Mouse (Mus musculus) liver, postnatal 0 days (tissue): ENCODE results near the gene Sltm. TPM values are rescaled to one million over a fixed set of nuclear protein-coding genes. Genes with fewer than 3 reads are reported as not detected.
A peak's percentile ranks its signal among the peaks of the same experiment; 100 is the strongest.

Experiments
- ATAC-seq: fragments of 200-750 bp; cut with Nextera tagmentation; 2 replicates; pipeline ENCODE4 v1.8.0; 2017; ENCODE audit warnings: mild to moderate bottlenecking, moderate library complexity
- DNase-seq: peaks from one replicate; pipeline ENCODE4 v3.0.0-alpha.2; 2016
- H3K27ac ChIP-seq: fragments of 300-500 bp; sonication (generic); 2 replicates; pipeline ENCODE4 v1.5.1; 2014; ENCODE audit warnings: antibody characterized with exemption, moderate library complexity, mild to moderate bottlenecking, low read depth
- H3K27me3 ChIP-seq: fragments of 300-500 bp; sonication (generic); 2 replicates; pipeline ENCODE4 v1.6.1; 2014; ENCODE audit warnings: low read length, control low read depth, mixed read lengths; ENCODE audit not compliant: insufficient read depth
- H3K36me3 ChIP-seq: fragments of 300-500 bp; sonication (generic); replicated peaks from 2 replicates; pipeline ENCODE4 v1.6.1; 2014; ENCODE audit warnings: mild to moderate bottlenecking, control low read depth, low read length, moderate library complexity, mixed read lengths; ENCODE audit not compliant: insufficient read depth
- H3K4me1 ChIP-seq: fragments of 300-500 bp; sonication (generic); 2 replicates; pipeline ENCODE4 v1.6.1; 2014; ENCODE audit warnings: antibody characterized with exemption, mild to moderate bottlenecking, control low read depth; ENCODE audit not compliant: insufficient read depth
- H3K4me2 ChIP-seq: fragments of 300-500 bp; sonication (generic); 2 replicates; pipeline ENCODE4 v1.6.1; 2014; ENCODE audit warnings: low read depth, mild to moderate bottlenecking, low read length, moderate library complexity, mixed read lengths
- H3K4me3 ChIP-seq: fragments of 300-500 bp; sonication (generic); 2 replicates; pipeline ENCODE4 v1.5.1; 2014; ENCODE audit warnings: low read depth, low read length
- H3K9ac ChIP-seq: fragments of 300-500 bp; sonication (generic); replicated peaks from 2 replicates; pipeline ENCODE4 v1.6.1; 2014; ENCODE audit warnings: mild to moderate bottlenecking, moderate library complexity
- H3K9me3 ChIP-seq: fragments of 300-500 bp; sonication (generic); 2 replicates; pipeline ENCODE4 v1.6.1; 2016; ENCODE audit warnings: mild to moderate bottlenecking, control low read depth, low read length, mixed read lengths
- CTCF ChIP-seq: sonication (generic); IDR thresholded peaks from 2 replicates; pipeline ENCODE4 v1.5.1; 2016; ENCODE audit warnings: antibody characterized with exemption, low read depth
- EP300 ChIP-seq: IDR thresholded peaks from 2 replicates; pipeline ENCODE4 v1.6.1; 2016; ENCODE audit warnings: antibody characterized with exemption, low read depth, mild to moderate bottlenecking
- WGBS: fragments of 180-500 bp; shearing (Covaris S2); extraction: QIAGEN DNeasy Blood & Tissue Kit; methylation state at CpG from one replicate; pipeline ENCODE4 v1.1.7; 2014; ENCODE audit not compliant: insufficient replicate concordance; 5-methylcytosine and 5-hydroxymethylcytosine counted together
- polyA plus RNA-seq: library from polyadenylated mRNA; unstranded; fragments of >200 nt; fragmentation: Nextera tagmentation; extraction: Ambion mirVana; gene quantifications from 2 replicates; pipeline ENCODE4 v1.2.1, GENCODE M21; 2015

Gene Sltm
- polyA plus RNA-seq, result 12.3 and 12.4 TPM in 2 replicates

DNA sequence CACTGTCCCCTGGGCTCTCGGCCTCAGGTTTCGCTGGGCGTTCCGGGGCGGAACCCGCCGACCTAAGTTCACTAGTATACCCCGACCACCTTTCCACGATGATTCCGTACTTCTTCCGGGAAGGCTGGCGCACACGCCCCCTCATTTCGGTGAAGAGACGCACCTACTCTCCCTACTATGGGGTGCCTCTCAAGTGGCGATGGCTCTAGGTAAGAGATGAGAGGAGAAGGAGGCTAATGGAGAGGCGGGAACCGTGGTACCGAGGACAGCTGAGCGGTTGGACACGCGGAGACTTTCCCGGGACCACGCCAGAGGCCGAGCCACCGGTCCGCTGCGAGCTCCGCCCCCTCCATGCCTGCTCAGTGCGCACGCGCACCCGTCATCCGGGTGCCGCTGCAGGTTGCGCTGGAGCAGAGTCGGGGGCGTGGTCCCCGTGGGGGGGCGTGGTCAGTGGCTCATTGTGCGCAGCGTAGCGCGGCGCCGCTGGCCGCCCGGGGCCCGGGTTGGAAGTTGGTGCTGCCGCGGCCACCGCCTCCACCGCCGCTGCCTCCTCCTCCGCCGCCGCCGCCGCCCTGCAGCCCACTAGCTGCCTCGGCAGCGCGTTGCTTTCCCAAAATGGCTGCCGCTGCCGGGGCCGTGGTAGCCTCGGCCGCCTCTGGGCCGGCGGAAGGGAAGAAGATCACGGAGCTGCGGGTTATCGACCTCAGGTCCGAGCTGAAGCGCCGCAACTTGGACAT is at the start of gene Sltm:
Gene Sltm (plus strand): TSS at position 450 of the 737 bp plus-strand sequence.
- peak within 1 kb of the TSS; percentile 98 for H3K27ac ChIP-seq
- no peaks in the 10 kb centered on the region for H3K9me3 ChIP-seq
- peak within 1 kb of the TSS; percentile 82 for H3K4me2 ChIP-seq
- DNase-seq (peak; percentile 100), ATAC-seq (peak; percentile 96)
- TF ChIP-seq EP300, result no peak
- no peak for TF ChIP-seq CTCF
- no peaks in the 10 kb centered on the region for H3K27me3 ChIP-seq
- H3K4me1 ChIP-seq, result peaks cover 10% of the 10 kb centered on the region
- under 1% methylated on average over 62 of the region's 75 CpGs for WGBS
- peak within 1 kb of the TSS; percentile 90 for H3K9ac ChIP-seq
- H3K4me3 ChIP-seq, result peak within 1 kb of the TSS; percentile 83
- H3K36me3 ChIP-seq, result no peaks in the 10 kb centered on the region; the same call in 1 of the 2 replicates

DNA sequence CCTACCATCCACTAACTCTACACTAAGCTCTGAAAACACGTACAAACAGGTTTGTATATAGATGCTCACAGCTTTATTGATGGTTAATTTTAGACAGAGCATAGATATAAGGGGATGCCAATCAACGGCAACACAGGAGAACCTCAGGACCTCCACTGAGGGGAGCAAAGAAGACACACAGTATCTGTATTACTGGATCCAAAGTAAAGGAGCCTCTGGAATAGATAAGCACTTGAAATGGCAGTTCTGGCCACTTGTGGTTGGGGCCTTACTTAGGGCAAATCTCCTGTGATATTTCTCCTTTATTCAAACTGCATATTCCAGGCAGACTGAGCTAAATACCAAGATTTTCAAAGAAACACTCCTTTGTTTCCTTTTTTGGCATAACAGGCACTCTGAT is 49.5 kb upstream of the Sltm start:
- Histone ChIP-seq H3K27me3 (no peaks in the 10 kb centered on the region), H3K36me3 (peaks cover 12% of the 10 kb centered on the region), H3K9me3 (no peaks in the 10 kb centered on the region), H3K27ac (no peak overlapping the region), H3K4me1 (peaks cover 4% of the 10 kb centered on the region; the same call in 1 of the 2 replicates), H3K4me2 (no peak overlapping the region), H3K9ac (no peak overlapping the region), H3K4me3 (no peak overlapping the region)
- TF ChIP-seq EP300 (no peak), CTCF (no peak)
- ATAC-seq (no peak), DNase-seq (no peak)
- 64% methylated on average over 2 of the region's 2 CpGs for WGBS

DNA sequence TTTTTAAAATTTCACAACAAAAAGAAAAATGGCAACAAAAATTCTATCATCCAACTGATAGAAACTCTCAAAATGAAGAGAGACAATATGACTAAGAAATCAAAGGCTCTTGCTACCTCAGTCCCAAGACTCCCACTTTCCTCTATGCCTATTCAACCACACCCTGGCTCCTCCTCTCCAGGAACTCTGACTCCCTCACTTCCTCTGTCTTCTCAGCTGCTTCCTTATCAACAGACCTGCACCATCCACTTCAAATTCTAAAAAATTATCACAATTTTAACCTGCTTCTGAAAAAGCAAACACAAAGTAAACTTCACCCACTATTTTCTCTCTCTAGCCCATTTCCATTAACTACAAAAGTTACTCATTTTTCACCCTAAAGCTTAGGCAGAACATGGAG is 45.6 kb upstream of the Sltm start:
- peaks cover 15% of the 10 kb centered on the region for H3K36me3 ChIP-seq
- TF ChIP-seq EP300, result no peak
- H3K9ac ChIP-seq, result no peak overlapping the region
- H3K4me2 ChIP-seq, result no peak overlapping the region
- peaks cover 6% of the 10 kb centered on the region for H3K4me1 ChIP-seq
- ATAC-seq, result no peak
- H3K4me3 ChIP-seq, result no peak overlapping the region
- no peak overlapping the region for H3K27ac ChIP-seq
- H3K9me3 ChIP-seq, result no peaks in the 10 kb centered on the region
- DNase-seq, result no peak
- H3K27me3 ChIP-seq, result no peaks in the 10 kb centered on the region

- ATAC-seq (no peak), DNase-seq (no peak)
- Histone ChIP-seq H3K9me3 (no peaks in the 10 kb centered on the region), H3K4me1 (peaks cover 6% of the 10 kb centered on the region; the same call in 1 of the 2 replicates), H3K9ac (peak overlapping the region; percentile 98), H3K27ac (peak overlapping the region; percentile 100), H3K4me2 (peak overlapping the region; percentile 76), H3K4me3 (peak overlapping the region; percentile 96), H3K36me3 (peaks cover 11% of the 10 kb centered on the region), H3K27me3 (no peaks in the 10 kb centered on the region)
- 26% methylated on average over 10 of the region's 10 CpGs for WGBS
- TF ChIP-seq CTCF (no peak), EP300 (no peak)
Observed at GRCm38 (mm10) chr9:70502284-70503014, 40.1 kb upstream of the Sltm start.

- H3K27me3 ChIP-seq, result no peaks in the 10 kb centered on the region
- H3K27ac ChIP-seq, result peak overlapping the region; percentile 100
- DNase-seq (peak; percentile 84), ATAC-seq (peak; percentile 84)
- WGBS, result 0% methylated on average over 39 of the region's 70 CpGs
- peak overlapping the region; percentile 76 for H3K4me2 ChIP-seq
- no peaks in the 10 kb centered on the region for H3K9me3 ChIP-seq
- H3K36me3 ChIP-seq, result peaks cover 8% of the 10 kb centered on the region
- peaks cover 6% of the 10 kb centered on the region; the same call in 1 of the 2 replicates for H3K4me1 ChIP-seq
- H3K4me3 ChIP-seq, result peak overlapping the region; percentile 96
- TF ChIP-seq CTCF (no peak), EP300 (no peak)
- peak overlapping the region; percentile 98 for H3K9ac ChIP-seq
Observed at GRCm38 (mm10) chr9:70503015-70503603, 39.4 kb upstream of the Sltm start.

GRCm38 (mm10) chr9:70503626-70504041 is 38.9 kb upstream of the Sltm start, which contains the start of gene Rnf111:
Gene Rnf111 (minus strand): TSS chr9:70503725.
- 3% methylated on average over 45 of the region's 45 CpGs for WGBS
- H3K9ac ChIP-seq, result peak within 1 kb of the TSS; percentile 98
- TF ChIP-seq EP300 (no peak), CTCF (no peak)
- DNase-seq (peak; percentile 98), ATAC-seq (peak; percentile 97)
- peaks cover 6% of the 10 kb centered on the region; the same call in 1 of the 2 replicates for H3K4me1 ChIP-seq
- peak within 1 kb of the TSS; percentile 100 for H3K27ac ChIP-seq
- H3K27me3 ChIP-seq, result no peaks in the 10 kb centered on the region
- H3K9me3 ChIP-seq, result no peaks in the 10 kb centered on the region
- peak within 1 kb of the TSS; percentile 96 for H3K4me3 ChIP-seq
- peaks cover 5% of the 10 kb centered on the region for H3K36me3 ChIP-seq
- peak within 1 kb of the TSS; percentile 76 for H3K4me2 ChIP-seq
